Mouse (Mus musculus) small intestine, adult 2 months (tissue): Measurements from ENCODE around the gene Herpud2.

ENCODE experiments used
- CTCF ChIP-seq: fragments of 200-500 bp; IDR thresholded peaks from 2 replicates; pipeline ENCODE4 v1.5.1; 2012; ENCODE audit warnings: low read depth, mild to moderate bottlenecking, control low read depth, inconsistent platforms, low read length, moderate library complexity, mixed read lengths; ENCODE audit not compliant: insufficient replicate concordance, insufficient read length; ENCODE audit errors: extremely low read depth
- POLR2A ChIP-seq: fragments of 200-500 bp; IDR thresholded peaks from 2 replicates; pipeline ENCODE4 v1.6.1; 2012; ENCODE audit warnings: low read depth, mild to moderate bottlenecking, control low read depth, inconsistent platforms, low read length, moderate library complexity

DNA sequence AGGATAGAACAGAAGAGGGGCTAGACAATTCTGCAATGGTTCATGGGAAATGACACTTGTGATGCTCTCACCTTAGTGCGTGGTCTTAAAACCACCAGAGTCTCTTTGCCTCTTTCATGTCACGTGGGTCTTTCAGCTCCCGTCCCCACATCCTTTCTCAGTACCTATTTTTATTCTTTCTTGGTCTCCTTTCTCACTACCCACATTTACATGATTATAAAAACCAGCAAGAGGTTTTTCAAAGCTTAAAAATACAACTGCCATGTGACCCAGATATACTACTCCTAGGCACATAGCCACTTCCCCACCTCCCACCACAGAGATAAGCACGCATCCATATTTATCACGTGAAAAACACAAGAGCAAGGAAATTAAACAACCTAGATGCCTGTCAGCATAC is 45.1 kb upstream of the Herpud2 start:
- TF ChIP-seq CTCF, result no peak
- no peak for TF ChIP-seq POLR2A
